Mouse (Mus musculus) lung, postnatal 0 days (tissue): Measurements from ENCODE around the gene Tctex1d1.

ENCODE experiments used
- CTCF ChIP-seq: IDR thresholded peaks from 2 replicates; pipeline ENCODE4 v1.5.1; 2016; ENCODE audit warnings: antibody characterized with exemption, mild to moderate bottlenecking
- EP300 ChIP-seq: IDR thresholded peaks from 2 replicates; pipeline ENCODE4 v1.6.1; 2016; ENCODE audit warnings: antibody characterized with exemption, mild to moderate bottlenecking, control low read depth

GRCm38 (mm10) chr4:103028177-103029088, 50.0 kb downstream of the Tctex1d1 start:
- TF ChIP-seq CTCF (no peak), EP300 (no peak)
